Mouse (Mus musculus): ENCODE data around the gene Gpx4. TPM values are rescaled to one million over a fixed set of nuclear protein-coding genes. Genes with fewer than 3 reads are reported as not detected.

Gene Gpx4
- polyA plus RNA-seq, 1 experiment from 2014 or later, result 534 TPM

DNA sequence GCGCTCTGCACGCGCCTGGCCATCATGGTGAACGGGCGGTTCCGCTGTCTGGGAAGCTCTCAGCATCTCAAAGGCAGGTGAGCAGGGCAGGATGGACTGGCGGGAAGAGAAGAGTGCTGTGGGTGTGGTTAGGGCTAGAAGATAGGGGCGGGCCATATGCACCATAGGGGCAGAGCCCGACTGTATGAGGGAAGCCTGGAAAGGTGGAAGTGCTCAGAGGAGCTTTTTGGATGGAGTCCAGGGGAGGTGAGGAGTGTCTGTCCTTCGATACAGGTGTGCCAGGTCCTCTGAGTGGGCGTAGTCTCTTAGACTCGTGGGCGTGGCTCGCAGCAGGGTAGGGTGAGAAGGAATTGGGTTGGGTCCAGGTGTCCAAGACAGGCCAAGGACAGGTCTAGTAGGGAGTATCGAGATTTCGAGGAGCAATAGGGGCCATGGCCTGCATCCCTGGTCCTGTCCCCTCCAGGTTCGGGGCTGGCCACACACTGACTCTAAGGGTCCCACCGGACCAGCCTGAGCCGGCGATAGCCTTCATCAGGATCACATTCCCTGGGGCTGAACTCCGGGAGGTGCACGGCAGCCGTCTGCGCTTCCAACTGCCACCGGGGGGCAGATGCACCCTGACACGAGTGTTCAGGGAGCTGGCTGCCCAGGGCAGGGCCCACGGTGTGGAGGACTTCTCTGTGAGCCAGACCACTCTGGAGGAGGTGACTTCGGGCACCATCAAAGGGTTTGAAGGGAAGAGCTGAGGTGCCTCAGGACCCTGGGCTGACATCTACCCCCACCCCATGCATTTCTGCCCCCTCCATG is 32.3 kb upstream of the Gpx4 start:
- ATAC-seq (ENCODE audit: insufficient number of reproducible peaks, low FRiP score, low TSS enrichment, low read depth) (no peak), DNase-seq (ENCODE audit: low spot score) (no peak)
- WGBS, result 18% methylated on average over 28 of the region's 28 CpGs
- H3K4me2 ChIP-seq (ENCODE audit: low read depth, severe bottlenecking), result no peak overlapping the region
- H3K36me3 ChIP-seq (ENCODE audit: control insufficient read depth, insufficient read depth, low read length), result no peaks in the 10 kb centered on the region
- no peak overlapping the region for H3K9ac ChIP-seq (ENCODE audit: low read length)
- H3K4me1 ChIP-seq (ENCODE audit: control insufficient read depth, insufficient read depth, low read length), result peaks cover 8% of the 10 kb centered on the region
- peaks cover 6% of the 10 kb centered on the region; the same call in 1 of the 2 replicates for H3K9me3 ChIP-seq (ENCODE audit: control insufficient read depth, low read length)
- H3K27ac ChIP-seq (replicated peaks; ENCODE audit: low read depth, low read length), result no peak overlapping the region
- H3K27me3 ChIP-seq (ENCODE audit: control insufficient read depth, insufficient read depth, low read length), result peaks cover 45% of the 10 kb centered on the region
- 0 out of 2 replicates have a peak overlapping the region, but pooled peaks have one; percentile 5 for H3K4me3 ChIP-seq (ENCODE audit: low read depth, low read length)

DNA sequence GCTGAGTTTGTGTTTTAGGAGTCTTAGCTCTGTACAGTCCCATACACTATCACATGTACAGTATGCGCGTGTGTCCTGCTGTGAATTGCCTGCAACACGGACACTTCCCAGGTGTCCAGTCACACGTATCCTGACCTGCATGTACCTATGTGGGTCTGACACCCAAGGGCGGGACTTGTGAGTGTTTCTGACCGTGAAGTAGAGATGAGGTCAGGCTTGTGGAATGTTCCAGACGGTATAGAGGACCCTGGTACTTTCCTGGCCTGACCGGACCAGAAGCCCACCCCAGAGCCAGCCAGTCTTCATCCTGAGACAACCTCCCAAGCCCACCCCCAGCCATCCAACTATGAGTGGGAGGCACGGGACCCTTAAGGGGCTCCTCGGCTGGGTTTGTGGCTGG is 31.4 kb upstream of the Gpx4 start:
- peaks cover 45% of the 10 kb centered on the region for H3K27me3 ChIP-seq (ENCODE audit: control insufficient read depth, insufficient read depth, low read length)

DNA sequence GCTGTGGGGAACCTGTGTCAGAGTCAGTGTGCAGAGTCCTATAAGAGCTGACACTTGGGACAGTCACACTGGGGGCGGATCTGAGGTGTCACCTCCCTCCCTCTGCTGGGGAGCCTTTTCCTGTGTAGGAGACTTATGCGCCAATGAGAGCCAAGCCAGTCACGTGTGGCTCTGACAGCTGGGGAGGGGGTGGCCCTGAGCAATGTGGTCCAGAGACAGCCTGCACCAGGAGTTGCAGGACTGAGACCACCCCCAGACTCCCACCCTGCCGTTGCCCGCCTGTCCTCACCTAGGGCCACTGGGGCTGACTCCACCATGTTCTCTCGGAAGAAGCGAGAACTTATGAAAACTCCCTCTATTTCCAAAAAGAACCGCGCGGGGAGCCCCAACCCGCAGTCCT is 30.5 kb upstream of the Gpx4 start, which contains the start of gene Arhgap45:
Gene Arhgap45 (plus strand): TSS at position 143 of the 400 bp plus-strand sequence.
- H3K4me3 ChIP-seq (ENCODE audit: low read depth, low read length), result no peak within 1 kb of the TSS
- no peaks in the 10 kb centered on the region for H3K9me3 ChIP-seq (ENCODE audit: control insufficient read depth, low read length)
- DNase-seq (ENCODE audit: low spot score) (no peak), ATAC-seq (ENCODE audit: insufficient number of reproducible peaks, low FRiP score, low TSS enrichment, low read depth) (no peak)
- peaks cover 45% of the 10 kb centered on the region for H3K27me3 ChIP-seq (ENCODE audit: control insufficient read depth, insufficient read depth, low read length)
- WGBS, result 61% methylated on average over 11 of the region's 11 CpGs
- no peak within 1 kb of the TSS; the same call in 1 of the 2 replicates for H3K9ac ChIP-seq (ENCODE audit: low read length)
- H3K4me1 ChIP-seq (ENCODE audit: control insufficient read depth, insufficient read depth, low read length), result peaks cover 10% of the 10 kb centered on the region
- no peak within 1 kb of the TSS for H3K27ac ChIP-seq (replicated peaks; ENCODE audit: low read depth, low read length)
- H3K4me2 ChIP-seq (ENCODE audit: low read depth, severe bottlenecking), result no peak within 1 kb of the TSS
- no peaks in the 10 kb centered on the region; the same call in 1 of the 2 replicates for H3K36me3 ChIP-seq (ENCODE audit: control insufficient read depth, insufficient read depth, low read length)

More for the DNA sequence above, 31.4 kb upstream of the Gpx4 start:
- no peak overlapping the region for H3K9ac ChIP-seq (ENCODE audit: low read length)
- H3K27ac ChIP-seq (replicated peaks; ENCODE audit: low read depth, low read length), result no peak overlapping the region
- ATAC-seq (ENCODE audit: insufficient number of reproducible peaks, low FRiP score, low TSS enrichment, low read depth), result no peak
- no peaks in the 10 kb centered on the region for H3K36me3 ChIP-seq (ENCODE audit: control insufficient read depth, insufficient read depth, low read length)
- no peak overlapping the region for H3K4me3 ChIP-seq (ENCODE audit: low read depth, low read length)
- peaks cover 10% of the 10 kb centered on the region for H3K4me1 ChIP-seq (ENCODE audit: control insufficient read depth, insufficient read depth, low read length)
- H3K9me3 ChIP-seq (ENCODE audit: control insufficient read depth, low read length), result peaks cover 5% of the 10 kb centered on the region; the same call in 1 of the 2 replicates
- 81% methylated on average over 10 of the region's 10 CpGs for WGBS
- no peak overlapping the region for H3K4me2 ChIP-seq (ENCODE audit: low read depth, severe bottlenecking)
- DNase-seq (ENCODE audit: low spot score), result no peak

DNA sequence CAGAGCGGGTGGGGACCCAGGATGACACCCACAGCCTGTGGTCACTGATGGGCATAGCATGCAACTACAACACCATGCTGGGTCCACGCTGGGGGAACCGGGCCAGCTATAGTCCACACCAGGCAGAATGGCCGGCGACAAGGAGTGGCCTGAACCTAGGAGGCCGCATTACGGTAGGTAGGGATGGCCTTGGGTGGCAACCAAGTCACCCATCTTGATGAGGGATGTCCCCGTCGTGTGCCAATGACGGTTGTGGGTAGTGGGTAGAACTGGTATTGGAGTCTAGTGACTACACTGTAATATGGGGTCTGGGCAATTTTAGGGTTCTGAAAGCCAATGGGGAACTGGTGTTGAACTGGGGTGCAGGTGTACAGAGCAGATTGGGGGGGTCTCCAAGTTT is 30.0 kb upstream of the Gpx4 start:
- Histone ChIP-seq H3K4me2 (ENCODE audit: low read depth, severe bottlenecking) (no peak overlapping the region), H3K36me3 (ENCODE audit: control insufficient read depth, insufficient read depth, low read length) (no peaks in the 10 kb centered on the region; the same call in 1 of the 2 replicates), H3K27me3 (ENCODE audit: control insufficient read depth, insufficient read depth, low read length) (peaks cover 43% of the 10 kb centered on the region), H3K4me3 (ENCODE audit: low read depth, low read length) (no peak overlapping the region), H3K27ac (replicated peaks; ENCODE audit: low read depth, low read length) (no peak overlapping the region), H3K4me1 (ENCODE audit: control insufficient read depth, insufficient read depth, low read length) (peaks cover 10% of the 10 kb centered on the region), H3K9me3 (ENCODE audit: control insufficient read depth, low read length) (no peaks in the 10 kb centered on the region), H3K9ac (ENCODE audit: low read length) (no peak overlapping the region; the same call in 1 of the 2 replicates)
- ATAC-seq (ENCODE audit: insufficient number of reproducible peaks, low FRiP score, low TSS enrichment, low read depth), result no peak
- WGBS, result 89% methylated on average over 10 of the region's 10 CpGs
- DNase-seq (ENCODE audit: low spot score), result no peak

DNA sequence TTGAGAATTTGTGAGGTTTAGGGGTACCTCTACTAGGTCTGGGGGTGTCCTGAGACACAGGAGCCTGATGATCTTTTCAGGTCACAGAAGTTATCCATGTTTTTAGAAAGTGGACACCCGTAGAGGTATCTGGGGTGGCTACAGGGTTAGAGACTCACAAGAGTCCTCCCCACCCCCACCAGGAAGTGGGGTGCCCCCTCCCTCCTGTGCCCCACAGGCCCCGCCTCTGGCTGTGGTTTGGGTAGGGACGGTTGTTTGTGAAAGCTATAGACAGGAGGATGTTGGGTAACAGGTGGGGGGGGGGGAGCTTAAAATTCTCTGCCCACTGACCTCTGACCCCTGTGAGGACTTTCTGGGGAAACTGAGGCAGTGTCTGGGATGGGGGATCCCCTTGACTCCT is 29.6 kb upstream of the Gpx4 start:
- ATAC-seq (ENCODE audit: insufficient number of reproducible peaks, low FRiP score, low TSS enrichment, low read depth), result no peak
- Histone ChIP-seq H3K27ac (replicated peaks; ENCODE audit: low read depth, low read length) (no peak overlapping the region), H3K4me3 (ENCODE audit: low read depth, low read length) (no peak overlapping the region), H3K36me3 (ENCODE audit: control insufficient read depth, insufficient read depth, low read length) (peaks cover 4% of the 10 kb centered on the region; the same call in 1 of the 2 replicates), H3K27me3 (ENCODE audit: control insufficient read depth, insufficient read depth, low read length) (peaks cover 39% of the 10 kb centered on the region), H3K9ac (ENCODE audit: low read length) (no peak overlapping the region), H3K9me3 (ENCODE audit: control insufficient read depth, low read length) (no peaks in the 10 kb centered on the region), H3K4me1 (ENCODE audit: control insufficient read depth, insufficient read depth, low read length) (peaks cover 10% of the 10 kb centered on the region), H3K4me2 (ENCODE audit: low read depth, severe bottlenecking) (no peak overlapping the region)
- DNase-seq (ENCODE audit: low spot score), result no peak
- 75% methylated on average over 3 of the region's 3 CpGs for WGBS

DNA sequence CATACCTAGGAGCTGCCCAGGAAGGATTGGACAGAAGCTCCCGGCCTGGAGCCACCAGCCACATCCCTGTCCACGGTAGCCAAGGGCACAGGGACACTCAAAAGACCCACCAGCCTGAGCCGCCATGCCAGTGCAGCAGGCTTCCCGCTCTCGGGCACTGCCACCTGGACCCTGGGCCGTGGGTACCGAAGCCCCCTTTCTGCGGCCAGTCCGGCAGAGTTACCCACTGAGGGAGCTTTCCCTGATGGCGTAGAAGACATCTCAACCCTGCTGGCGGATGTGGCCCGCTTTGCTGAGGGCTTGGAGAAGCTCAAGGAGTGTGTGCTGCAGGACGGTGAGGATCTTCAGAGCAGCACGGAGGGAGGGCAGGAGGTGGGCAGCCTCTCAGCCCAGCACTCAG is 29.2 kb upstream of the Gpx4 start:
- H3K27me3 ChIP-seq (ENCODE audit: control insufficient read depth, insufficient read depth, low read length), result peaks cover 35% of the 10 kb centered on the region

DNA sequence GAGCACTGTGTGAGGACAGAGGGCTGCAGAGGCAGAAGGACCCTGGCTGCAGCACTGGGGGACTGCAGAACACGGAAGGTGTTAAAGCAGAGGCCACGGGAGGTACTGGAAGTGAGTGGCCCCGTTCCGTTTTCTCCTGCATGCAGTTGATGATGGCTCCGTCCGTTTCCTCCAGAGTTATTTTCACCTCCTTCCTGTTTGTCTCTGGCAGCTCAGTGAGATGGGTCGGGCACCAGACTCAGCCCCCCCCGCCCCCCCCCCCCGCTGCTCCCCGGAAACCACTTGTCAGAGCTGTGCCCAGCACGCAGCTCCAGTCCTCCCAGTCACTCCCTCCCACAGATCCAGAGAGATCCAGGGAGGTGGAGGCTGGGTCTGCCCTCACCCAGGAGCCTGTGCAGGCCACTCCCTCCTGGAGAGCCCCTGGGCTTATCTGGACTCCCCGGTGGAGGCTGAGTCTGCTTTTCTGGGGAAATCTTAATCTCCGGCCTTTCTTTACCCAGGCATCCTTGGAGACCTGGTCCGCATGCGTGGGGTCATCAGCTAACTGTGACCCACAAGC is 28.1 kb upstream of the Gpx4 start:
- Histone ChIP-seq H3K4me3 (ENCODE audit: low read depth, low read length) (no peak overlapping the region), H3K36me3 (ENCODE audit: control insufficient read depth, insufficient read depth, low read length) (peaks cover 4% of the 10 kb centered on the region; the same call in 1 of the 2 replicates), H3K9ac (ENCODE audit: low read length) (0 out of 2 replicates have a peak overlapping the region, but pooled peaks have one; percentile 12), H3K4me1 (ENCODE audit: control insufficient read depth, insufficient read depth, low read length) (peaks cover 10% of the 10 kb centered on the region), H3K27ac (replicated peaks; ENCODE audit: low read depth, low read length) (no peak overlapping the region), H3K9me3 (ENCODE audit: control insufficient read depth, low read length) (no peaks in the 10 kb centered on the region), H3K27me3 (ENCODE audit: control insufficient read depth, insufficient read depth, low read length) (peaks cover 24% of the 10 kb centered on the region), H3K4me2 (ENCODE audit: low read depth, severe bottlenecking) (peak overlapping the region; percentile 60; the same call in 1 of the 2 replicates)
- ATAC-seq (ENCODE audit: insufficient number of reproducible peaks, low FRiP score, low TSS enrichment, low read depth), result peak; percentile 36; the same call in 1 of the 2 replicates
- peak; percentile 42 for DNase-seq (ENCODE audit: low spot score)
- WGBS, result 5% methylated on average over 14 of the region's 15 CpGs

More for the DNA sequence above, 29.2 kb upstream of the Gpx4 start:
- 77% methylated on average over 14 of the region's 14 CpGs for WGBS
- H3K4me3 ChIP-seq (ENCODE audit: low read depth, low read length), result no peak overlapping the region
- H3K36me3 ChIP-seq (ENCODE audit: control insufficient read depth, insufficient read depth, low read length), result peaks cover 4% of the 10 kb centered on the region; the same call in 1 of the 2 replicates
- DNase-seq (ENCODE audit: low spot score) (no peak), ATAC-seq (ENCODE audit: insufficient number of reproducible peaks, low FRiP score, low TSS enrichment, low read depth) (no peak)
- no peak overlapping the region for H3K9ac ChIP-seq (ENCODE audit: low read length)
- H3K4me2 ChIP-seq (ENCODE audit: low read depth, severe bottlenecking), result no peak overlapping the region
- no peak overlapping the region for H3K27ac ChIP-seq (replicated peaks; ENCODE audit: low read depth, low read length)
- peaks cover 10% of the 10 kb centered on the region for H3K4me1 ChIP-seq (ENCODE audit: control insufficient read depth, insufficient read depth, low read length)
- no peaks in the 10 kb centered on the region for H3K9me3 ChIP-seq (ENCODE audit: control insufficient read depth, low read length)

DNA sequence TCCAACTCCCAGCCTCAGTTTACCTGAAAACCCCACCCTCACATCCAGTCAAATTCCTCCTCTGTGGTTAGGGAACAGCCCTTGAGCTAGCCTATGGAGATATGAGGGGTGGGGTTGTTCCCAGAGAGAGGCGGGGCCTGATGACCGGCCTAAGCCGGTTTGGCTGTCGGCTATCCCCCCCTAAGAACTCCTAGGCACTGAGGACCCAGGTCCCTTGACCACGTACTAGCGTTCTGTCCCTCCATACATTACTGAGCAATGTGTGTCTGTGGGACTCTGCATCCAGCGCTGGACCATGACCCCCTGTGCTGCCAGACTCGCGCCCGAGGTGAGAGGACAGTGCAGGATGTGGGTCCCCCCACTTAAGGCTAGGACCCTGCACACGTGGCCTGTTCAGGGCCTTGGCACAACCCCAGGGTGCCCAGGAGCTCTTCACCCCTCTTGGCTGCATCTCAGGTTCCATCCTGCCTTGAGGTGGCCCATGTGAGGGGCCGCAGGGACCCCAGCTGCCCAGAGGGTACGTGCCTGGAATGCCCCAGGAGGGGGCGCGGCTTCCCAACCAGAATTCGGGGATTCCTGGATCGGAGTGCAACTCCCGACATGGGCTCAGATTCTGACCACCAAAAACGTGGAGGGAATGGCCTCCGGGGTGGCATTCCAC is 27.4 kb upstream of the Gpx4 start:
- Histone ChIP-seq H3K9ac (ENCODE audit: low read length) (peak overlapping the region; percentile 76), H3K4me1 (ENCODE audit: control insufficient read depth, insufficient read depth, low read length) (peaks cover 10% of the 10 kb centered on the region)
- peak; percentile 75 for DNase-seq (ENCODE audit: low spot score)

More for the DNA sequence above, 27.4 kb upstream of the Gpx4 start:
- H3K36me3 ChIP-seq (ENCODE audit: control insufficient read depth, insufficient read depth, low read length), result peaks cover 4% of the 10 kb centered on the region; the same call in 1 of the 2 replicates
- peak; percentile 58 for ATAC-seq (ENCODE audit: insufficient number of reproducible peaks, low FRiP score, low TSS enrichment, low read depth)
- no peaks in the 10 kb centered on the region for H3K9me3 ChIP-seq (ENCODE audit: control insufficient read depth, low read length)
- peaks cover 16% of the 10 kb centered on the region for H3K27me3 ChIP-seq (ENCODE audit: control insufficient read depth, insufficient read depth, low read length)
- H3K4me2 ChIP-seq (ENCODE audit: low read depth, severe bottlenecking), result peak overlapping the region; percentile 60
- peak overlapping the region; percentile 32 for H3K4me3 ChIP-seq (ENCODE audit: low read depth, low read length)
- H3K27ac ChIP-seq (replicated peaks; ENCODE audit: low read depth, low read length), result 0 out of 2 replicates have a peak overlapping the region, but pooled peaks have one; percentile 45
- WGBS, result 2% methylated on average over 20 of the region's 20 CpGs

All from limb, embryonic 11.5 days (tissue).